Mouse (Mus musculus) Patski (cell line): ENCODE data around the gene Irs1. TPM values are rescaled to one million over a fixed set of nuclear protein-coding genes. Genes with fewer than 3 reads are reported as not detected.

Source experiments
- ATAC-seq: fragments of 100-300 bp; one replicate; pipeline ENCODE4 v1.8.0; 2021
- CTCF ChIA-PET: fragments of 350-600 bp; sonication (Branson Sonifier 250); formaldehyde crosslinking; loops from one replicate; lab custom pipeline; 2022; ENCODE audit warnings: inconsistent platforms; lab: Charles Lee
- POLR2A ChIA-PET: fragments of 350-600 bp; sonication (Branson Sonifier 250); formaldehyde crosslinking; loops from one replicate; lab custom pipeline; 2022; ENCODE audit warnings: antibody characterized with exemption, inconsistent platforms; lab: Charles Lee
- DNase-seq: peaks from one replicate; pipeline ENCODE4 v3.0.0-alpha.2; 2011; ENCODE audit warnings: low read depth, low spot score
- H3K27me3 ChIP-seq: fragments of 371-371 bp; one replicate; pipeline ENCODE4 v1.5.1; 2021
- CTCF ChIP-seq: fragments of 100-300 bp; IDR thresholded peaks from one replicate; pipeline ENCODE4 v1.5.1; 2021
- in situ Hi-C: fragments of 300-500 bp; cut with MboI; formaldehyde crosslinking; loops from 3 replicates; pipeline ENCODE4 v1.11.1; 2018; ENCODE audit warnings: low pct_unique_long_range_greater_than_20kb, mixed read lengths
- polyA plus RNA-seq: library from polyadenylated mRNA; unstranded; gene quantifications from one replicate; pipeline ENCODE4 v1.2.3, GENCODE M21; 2021

Gene Irs1
- polyA plus RNA-seq, 1 experiment from 2014 or later: 12.8 TPM

GRCm38 (mm10) chr1:82316746-82317126 is 25.5 kb upstream of the Irs1 start:
- DNase-seq (no peak), ATAC-seq (peak; percentile 50)
- TF ChIP-seq CTCF: no peak
- ChIA-PET POLR2A (interaction anchor here (0.9 kb wide), 1 partner anchor 9 kb away, joined by 4 read pairs; no protein-coding TSS in a partner anchor), CTCF (interaction anchor here (1.0 to 1.1 kb wide), 2 partner anchors 27 to 576 kb away, joined by 3 read pairs; no protein-coding TSS in a partner anchor)
- no peaks in the 10 kb centered on the region for H3K27me3 ChIP-seq
- in situ Hi-C loops: no loop called here

DNA sequence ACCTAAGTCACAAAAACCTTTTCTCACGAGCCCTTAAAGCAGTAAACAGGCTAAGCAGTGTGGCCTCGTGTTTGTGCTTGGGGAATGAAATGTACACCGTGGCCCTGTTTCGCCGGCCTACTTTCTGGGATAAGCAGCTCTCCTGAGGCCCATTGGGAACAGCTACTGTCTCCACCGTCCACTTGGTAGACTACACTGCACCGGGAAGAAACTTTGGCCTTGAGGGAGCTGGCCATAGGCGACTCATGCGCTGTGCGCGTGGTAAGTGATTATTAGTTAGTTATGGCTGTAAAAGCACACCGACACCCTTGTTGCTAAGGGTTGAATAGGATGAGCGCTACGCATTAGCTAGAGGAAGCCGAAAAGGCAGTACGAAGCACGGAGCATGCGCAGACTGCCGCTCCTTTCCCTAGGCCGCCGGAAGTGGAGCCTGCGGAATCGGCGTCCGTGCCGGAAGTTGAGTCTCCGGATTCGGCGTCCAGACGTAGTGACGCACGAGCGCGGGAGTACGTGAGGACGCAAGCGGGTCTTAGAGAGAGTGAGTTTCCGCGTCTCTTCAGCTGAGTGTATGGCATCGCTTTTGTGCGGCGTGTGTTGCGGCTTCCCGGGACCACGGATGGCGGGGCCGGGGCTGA is 25.0 kb upstream of the Irs1 start, which contains the start of gene Rhbdd1:
TSS of gene Rhbdd1 (plus strand) at position 342 of the 635 bp plus-strand sequence.
- no peak for TF ChIP-seq CTCF
- H3K27me3 ChIP-seq: no peaks in the 10 kb centered on the region
- DNase-seq (peak; percentile 77), ATAC-seq (peak; percentile 95)
- in situ Hi-C loops: no loop called here
- CTCF ChIA-PET: interaction anchor here (0.7 to 1.1 kb wide), 3 partner anchors 9 to 575 kb away, joined by 3 read pairs; no protein-coding TSS in a partner anchor
- POLR2A ChIA-PET: interaction anchor here (0.9 kb wide), 1 partner anchor 8 kb away, joined by 4 read pairs; no protein-coding TSS in a partner anchor

- in situ Hi-C loops: loop anchor here (5.0 kb wide), 1 partner anchor 133 kb away; no protein-coding TSS in a partner anchor
These were observed 13.3 kb upstream of the Irs1 start for GRCm38 (mm10) chr1:82304483-82304882.

DNA sequence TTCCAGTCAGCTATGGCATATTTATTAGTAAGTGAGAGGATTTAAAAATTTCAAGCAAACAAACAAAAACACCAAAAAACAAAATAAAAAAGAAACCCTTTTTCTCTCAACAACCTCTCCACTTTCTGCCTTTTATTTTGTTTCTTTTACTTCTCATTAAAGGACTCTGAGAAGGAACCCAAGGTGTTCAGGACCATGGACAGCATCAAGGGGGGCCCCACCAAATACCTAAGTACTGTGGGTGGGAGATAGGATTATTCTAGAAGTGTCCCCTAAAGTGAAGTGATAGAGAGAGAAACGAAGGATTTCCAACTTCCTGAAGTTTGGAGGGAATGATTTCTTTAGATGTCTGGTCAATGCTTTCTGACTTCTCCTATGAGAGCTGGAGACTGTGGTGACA is 7.4 kb upstream of the Irs1 start:
- DNase-seq (no peak), ATAC-seq (no peak)
- H3K27me3 ChIP-seq: no peaks in the 10 kb centered on the region
- POLR2A ChIA-PET: no interaction called here
- CTCF ChIA-PET: interaction anchor here (2.8 kb wide), 1 partner anchor 9 kb away, joined by 11 read pairs; no protein-coding TSS in a partner anchor
- TF ChIP-seq CTCF: no peak
- in situ Hi-C loops: no loop called here

More at GRCm38 (mm10) chr1:82304483-82304882, 13.3 kb upstream of the Irs1 start:
- POLR2A ChIA-PET: no interaction called here
- DNase-seq (no peak), ATAC-seq (no peak)
- CTCF ChIA-PET: interaction anchor here (1.5 kb wide), 1 partner anchor 11 kb away, joined by 3 read pairs; no protein-coding TSS in a partner anchor
- TF ChIP-seq CTCF: no peak
- peaks cover 3% of the 10 kb centered on the region for H3K27me3 ChIP-seq

DNA sequence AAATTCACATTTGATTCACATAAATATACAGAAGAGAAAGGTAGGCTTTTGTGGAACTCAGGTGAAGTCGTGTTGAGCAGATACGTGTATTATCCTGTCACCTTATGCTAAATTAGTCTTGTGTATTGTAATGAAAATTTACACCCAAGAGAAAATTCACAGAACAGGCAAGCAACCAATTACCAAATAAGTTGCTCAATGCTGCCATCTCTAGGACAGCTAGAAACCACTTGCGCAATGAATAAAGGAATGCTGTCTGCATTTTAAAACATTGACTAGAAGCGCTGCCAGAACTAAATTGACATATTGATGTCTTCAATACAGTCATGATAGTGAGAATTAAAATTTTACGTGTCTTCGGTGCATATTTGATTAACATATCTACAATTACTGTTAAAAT is 2.9 kb upstream of the Irs1 start:
- in situ Hi-C loops: loop anchor here (5.0 kb wide), 2 partner anchors 777 to 977 kb away; no protein-coding TSS in a partner anchor
- CTCF ChIA-PET: interaction anchor here (0.8 to 1.5 kb wide), 2 partner anchors 11 to 343 kb away, joined by 3 read pairs; no protein-coding TSS in a partner anchor
- no peak for DNase-seq

DNA sequence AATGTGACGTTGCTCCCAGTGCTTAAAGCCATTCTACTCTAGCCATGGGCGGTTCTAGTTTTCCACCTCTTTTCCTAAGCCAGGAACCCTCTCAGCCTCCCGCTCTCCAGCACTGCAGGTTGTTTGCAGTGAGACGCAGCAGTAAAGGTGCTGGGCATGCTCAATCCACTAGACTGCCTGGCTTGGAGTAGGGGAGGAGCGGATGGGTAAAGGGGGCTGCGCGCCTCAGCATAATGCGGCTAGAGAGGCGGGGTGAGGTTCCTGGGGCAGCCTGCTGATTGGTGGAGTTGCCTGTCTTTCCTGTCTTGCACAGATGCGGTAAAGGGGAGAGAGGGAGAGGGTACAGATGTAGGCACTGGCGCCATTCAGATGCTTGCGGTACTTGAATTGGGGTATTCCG is 1.6 kb upstream of the Irs1 start:
- DNase-seq: no peak
- TF ChIP-seq CTCF: no peak
- no peak for ATAC-seq
- in situ Hi-C loops: loop anchor here (5.0 kb wide), 2 partner anchors 775 to 975 kb away; no protein-coding TSS in a partner anchor
- CTCF ChIA-PET: interaction anchor here (1.5 kb wide), 1 partner anchor 342 kb away, joined by 3 read pairs; no protein-coding TSS in a partner anchor
- POLR2A ChIA-PET: no interaction called here
- no peaks in the 10 kb centered on the region for H3K27me3 ChIP-seq

More for the DNA sequence above, 2.9 kb upstream of the Irs1 start:
- H3K27me3 ChIP-seq: no peaks in the 10 kb centered on the region
- ATAC-seq: no peak
- TF ChIP-seq CTCF: no peak
- POLR2A ChIA-PET: interaction anchor here (0.6 kb wide), 1 partner anchor 12 kb away, joined by 4 read pairs; no protein-coding TSS in a partner anchor

DNA sequence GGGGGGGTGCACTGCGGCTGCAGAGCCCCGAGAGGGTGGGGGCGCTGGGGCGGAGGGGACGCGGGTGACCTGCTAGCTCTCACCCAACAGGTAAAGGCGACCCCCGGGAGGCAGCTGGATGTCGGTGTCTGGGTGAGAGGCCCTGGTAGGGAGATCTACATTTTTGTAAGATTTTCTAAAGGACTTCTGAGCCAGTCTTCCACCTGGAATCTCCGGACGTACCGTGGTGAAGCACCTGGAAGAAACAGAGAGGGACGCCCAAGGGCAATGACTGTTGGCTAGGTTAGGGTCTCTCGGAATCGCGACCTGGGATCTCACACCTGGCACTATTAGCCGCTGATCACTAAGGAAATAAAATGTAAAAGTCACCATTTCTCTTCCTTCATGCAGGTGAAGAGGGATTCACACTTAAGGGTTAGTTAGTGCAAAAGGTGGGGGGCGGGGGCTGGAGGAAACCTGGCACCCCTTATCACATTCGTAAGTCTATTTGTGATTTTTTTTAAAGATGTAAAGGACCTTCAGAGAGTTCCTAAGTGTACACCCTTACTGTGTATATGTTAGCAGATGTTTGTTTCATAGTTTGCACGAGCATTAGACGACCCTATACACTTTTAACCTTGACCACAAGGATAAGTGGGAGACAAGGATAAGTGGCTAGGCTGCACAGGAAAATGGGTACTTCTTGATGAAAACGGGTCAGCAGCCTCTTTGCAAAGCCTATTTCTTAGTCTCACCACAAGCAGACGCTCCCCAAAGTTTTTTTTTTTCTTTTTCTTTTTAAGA is 905 bp upstream of the Irs1 start:
- TF ChIP-seq CTCF: no peak
- in situ Hi-C loops: loop anchor here (5.0 kb wide), 2 partner anchors 775 to 975 kb away; no protein-coding TSS in a partner anchor
- ChIA-PET CTCF (no interaction called here), POLR2A (interaction anchor here (2.0 kb wide), 1 partner anchor 547 kb away, joined by 7 read pairs; no protein-coding TSS in a partner anchor)
- DNase-seq (no peak), ATAC-seq (no peak)
- no peaks in the 10 kb centered on the region for H3K27me3 ChIP-seq

GRCm38 (mm10) chr1:82290723-82291150 is 479 bp downstream of the Irs1 start:
- peak; percentile 35 for DNase-seq
- ATAC-seq: peak; percentile 32
- in situ Hi-C loops: loop anchor here (5.0 kb wide), 2 partner anchors 773 to 973 kb away; no protein-coding TSS in a partner anchor
- H3K27me3 ChIP-seq: no peaks in the 10 kb centered on the region
- no peak for TF ChIP-seq CTCF
- ChIA-PET POLR2A (interaction anchor here (0.8 to 2.0 kb wide), 3 partner anchors 32 to 553 kb away, joined by 3 to 7 read pairs (median 4); no protein-coding TSS in a partner anchor), CTCF (interaction anchor here (0.9 to 1.1 kb wide), 2 partner anchors 9 to 24 kb away, joined by 3 read pairs; no protein-coding TSS in a partner anchor)

GRCm38 (mm10) chr1:82289990-82290681 is 1.1 kb downstream of the Irs1 start:
- no peak for TF ChIP-seq CTCF
- H3K27me3 ChIP-seq: no peaks in the 10 kb centered on the region
- ATAC-seq (no peak), DNase-seq (no peak)
- CTCF ChIA-PET: interaction anchor here (0.9 to 1.1 kb wide), 4 partner anchors 8 to 972 kb away, joined by 3 read pairs; partner anchors contain the start of gene Rhbdd1
- in situ Hi-C loops: loop anchor here (5.0 to 10.0 kb wide), 3 partner anchors 335 to 973 kb away; no protein-coding TSS in a partner anchor
- POLR2A ChIA-PET: interaction anchor here (0.8 to 2.0 kb wide), 4 partner anchors 32 to 552 kb away, joined by 3 to 7 read pairs (median 4); no protein-coding TSS in a partner anchor
